Mouse (Mus musculus): ENCODE data around the gene Rbm42. TPM values are rescaled to one million over a fixed set of nuclear protein-coding genes. Genes with fewer than 3 reads are reported as not detected.

The Rbm42 gene
- total RNA-seq, 2 experiments from 2014 or later: 37.6 to 40.7 TPM

Other genes starting within 250 kb of the Rbm42 start
- gene Tyrobp, start 236.6 kb downstream of the Rbm42 start, total RNA-seq (2021): 1 to 10 TPM; 3.3 to 6.3 TPM
- gene Hcst, start 230.5 kb downstream of the Rbm42 start, total RNA-seq (2021): not detected
- under 1 TPM in 1 of 2 experiments, not detected in 1; 0.11 TPM for gene Nfkbid, start 228.6 kb downstream of the Rbm42 start, total RNA-seq (2021)
- 1 to 10 TPM in 1 of 2 experiments, under 1 TPM in 1; 0.82 to 1.4 TPM for gene Aplp1, start 204.8 kb downstream of the Rbm42 start, total RNA-seq (2021)
- not detected for gene Kirrel2, start 192.6 kb downstream of the Rbm42 start, total RNA-seq (2021)
- gene Nphs1, start 192.0 kb downstream of the Rbm42 start, total RNA-seq (2021): not detected
- not detected for gene Prodh2, start 156.7 kb downstream of the Rbm42 start, total RNA-seq (2021)
- gene Arhgap33, start 115.3 kb downstream of the Rbm42 start, total RNA-seq (2021): under 1 TPM; 0.27 to 0.47 TPM
- 1,000 to 10,000 TPM; 1,641 to 2,096 TPM for gene Hspb6, start 98.1 kb downstream of the Rbm42 start, total RNA-seq (2021)
- gene Proser3, start 98.0 kb downstream of the Rbm42 start, total RNA-seq (2021): 1 to 10 TPM; 5.1 to 8.0 TPM
- 1 to 10 TPM; 8.7 to 9.0 TPM for gene Lin37, start 90.5 kb downstream of the Rbm42 start, total RNA-seq (2021)
- gene U2af1l4, start 87.0 kb downstream of the Rbm42 start, total RNA-seq (2021): 10 to 100 TPM; 50.9 to 53.6 TPM
- 1 to 10 TPM; 1.0 to 1.3 TPM for gene Gm49396, start 87.0 kb downstream of the Rbm42 start, total RNA-seq (2021)
- gene Psenen, start 86.7 kb downstream of the Rbm42 start, total RNA-seq (2021): 100 to 1,000 TPM; 122 to 132 TPM
- gene Igflr1, start 84.9 kb downstream of the Rbm42 start, total RNA-seq (2021): 1 to 10 TPM in 1 of 2 experiments, under 1 TPM in 1; 0.82 to 1.4 TPM
- gene Kmt2b, start 61.6 kb downstream of the Rbm42 start, total RNA-seq (2021): 10 to 100 TPM; 12.5 to 12.9 TPM
- gene Zbtb32, start 51.4 kb downstream of the Rbm42 start, total RNA-seq (2021): not detected
- gene Upk1a, start 37.5 kb downstream of the Rbm42 start, total RNA-seq (2021): not detected
- 1,000 to 10,000 TPM; 2,016 to 2,070 TPM for gene Cox6b1, start 24.2 kb downstream of the Rbm42 start, total RNA-seq (2021)
- gene Etv2, start 14.5 kb downstream of the Rbm42 start, total RNA-seq (2021): not detected
- 1 to 10 TPM; 2.6 to 3.8 TPM for gene Haus5, start 14.7 kb upstream of the Rbm42 start, total RNA-seq (2021)
- 1 to 10 TPM; 2.8 to 3.9 TPM for gene Pmis2, start 21.3 kb upstream of the Rbm42 start, total RNA-seq (2021)
- not detected for gene 2200002J24Rik, start 48.6 kb upstream of the Rbm42 start, total RNA-seq (2021)
- under 1 TPM in 1 of 2 experiments, not detected in 1; 0.07 TPM for gene Atp4a, start 61.9 kb upstream of the Rbm42 start, total RNA-seq (2021)
- 100 to 1,000 TPM; 215 to 233 TPM for gene Tmem147, start 79.2 kb upstream of the Rbm42 start, total RNA-seq (2021)
- not detected for gene Gapdhs, start 93.4 kb upstream of the Rbm42 start, total RNA-seq (2021)
- gene Sbsn, start 101.2 kb upstream of the Rbm42 start, total RNA-seq (2021): 1 to 10 TPM; 2.8 to 4.9 TPM
- under 1 TPM; 0.46 to 0.97 TPM for gene Dmkn, start 113.4 kb upstream of the Rbm42 start, total RNA-seq (2021)
- gene Krtdap, start 137.6 kb upstream of the Rbm42 start, total RNA-seq (2021): 1 to 10 TPM in 1 of 2 experiments, not detected in 1; 2.1 TPM
- gene Ffar2, start 173.5 kb upstream of the Rbm42 start, total RNA-seq (2021): under 1 TPM; 0.50 to 0.90 TPM
- not detected for gene Ffar3, start 205.9 kb upstream of the Rbm42 start, total RNA-seq (2021)
- not detected for gene Ffar1, start 211.2 kb upstream of the Rbm42 start, total RNA-seq (2021)
- not detected for gene Cd22, start 230.0 kb upstream of the Rbm42 start, total RNA-seq (2021)